Mouse (Mus musculus): Measurements from ENCODE around the gene Gm11238. TPM values are rescaled to one million over a fixed set of nuclear protein-coding genes. Genes with fewer than 3 reads are reported as not detected.
"Not testable (repeated sequence)": the region's sequence is repeated elsewhere in the genome, so short reads cannot be mapped to it uniquely, and the experiment has no call there.

Gene Gm11238
- not detected in 2 replicates for polyA plus RNA-seq (2014; fragmentation: Nextera tagmentation; extraction: Ambion mirVana)

DNA sequence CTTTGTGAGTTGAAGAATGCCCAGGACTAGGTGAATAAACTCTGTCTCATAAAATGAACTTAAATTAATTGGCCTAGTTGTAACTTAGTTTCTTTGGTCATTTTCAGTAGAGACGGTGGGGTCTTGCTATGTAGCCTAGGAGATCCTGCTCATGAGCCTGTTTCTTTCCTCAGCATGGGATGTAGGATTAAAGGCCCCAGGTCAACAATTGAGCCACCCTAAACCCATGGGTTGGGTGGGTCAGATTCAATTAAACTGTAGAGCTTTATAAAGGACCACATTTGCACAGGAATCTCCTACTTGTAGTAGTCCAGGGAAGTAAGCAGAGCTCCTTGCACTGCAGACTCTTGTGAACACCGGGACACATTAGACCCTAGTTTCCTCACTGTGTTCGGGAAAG lies at the start of gene Gm11238:
Gene Gm11238 (plus strand): TSS at position 301 of the 400 bp plus-strand sequence.
- WGBS (ENCODE audit: insufficient replicate concordance): no CpG with 5 or more reads among the region's 3 CpGs
- H3K4me2 ChIP-seq; H3K27me3 ChIP-seq (ENCODE audit: control insufficient read depth, insufficient read depth, low read length); H3K9me3 ChIP-seq (replicated peaks; ENCODE audit: control insufficient read depth, low read length); H3K36me3 ChIP-seq (ENCODE audit: control insufficient read depth, insufficient read depth, low read length); H3K9ac ChIP-seq (ENCODE audit: low read depth, low read length); ATAC-seq (replicated peaks; ENCODE audit: insufficient number of reproducible peaks, low FRiP score, low TSS enrichment); H3K4me1 ChIP-seq (ENCODE audit: control insufficient read depth, insufficient read depth, low read length); H3K4me3 ChIP-seq (ENCODE audit: low read depth, low read length); H3K27ac ChIP-seq (ENCODE audit: low read depth, low read length): not testable (repeated sequence)

DNA sequence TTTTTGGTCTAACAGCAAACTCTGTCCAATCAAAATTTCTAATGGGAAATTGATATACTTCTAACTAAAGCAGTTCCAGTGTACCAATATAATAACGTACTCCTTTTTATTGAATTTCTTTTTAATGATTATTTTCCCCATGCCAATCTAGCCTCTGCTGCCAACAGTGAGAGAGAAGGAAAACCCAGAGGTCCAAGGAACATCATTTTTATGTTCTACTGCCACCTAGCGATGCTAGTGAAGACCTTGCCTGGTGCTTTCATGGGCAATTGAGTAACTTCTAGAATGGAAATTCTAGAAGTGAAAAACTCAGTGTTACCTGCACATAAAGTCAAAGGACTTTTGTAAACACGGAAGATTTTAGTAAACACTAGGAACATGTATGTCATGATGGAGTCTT lies 8.4 kb upstream of the Gm11238 start:
- 5% methylated on average over 3 of the region's 3 CpGs for WGBS (ENCODE audit: insufficient replicate concordance)
- no peaks in the 10 kb centered on the region for H3K9me3 ChIP-seq (replicated peaks; ENCODE audit: control insufficient read depth, low read length)
- no peak overlapping the region for H3K9ac ChIP-seq (ENCODE audit: low read depth, low read length)
- no peak overlapping the region for H3K27ac ChIP-seq (ENCODE audit: low read depth, low read length)
- no peaks in the 10 kb centered on the region for H3K36me3 ChIP-seq (ENCODE audit: control insufficient read depth, insufficient read depth, low read length)
- H3K27me3 ChIP-seq (ENCODE audit: control insufficient read depth, insufficient read depth, low read length): no peaks in the 10 kb centered on the region
- H3K4me3 ChIP-seq (ENCODE audit: low read depth, low read length): no peak overlapping the region
- H3K4me2 ChIP-seq: no peak overlapping the region
- no peaks in the 10 kb centered on the region for H3K4me1 ChIP-seq (ENCODE audit: control insufficient read depth, insufficient read depth, low read length)
- ATAC-seq (replicated peaks; ENCODE audit: insufficient number of reproducible peaks, low FRiP score, low TSS enrichment): no peak

GRCm38 (mm10) chr4:73622684-73623083 lies 15.0 kb downstream of the Gm11238 start, which contains the start of gene Gm11237:
TSS of gene Gm11237 (plus strand) at chr4:73622984.
- not testable (repeated sequence) for H3K4me1 ChIP-seq (ENCODE audit: control insufficient read depth, insufficient read depth, low read length); H3K27ac ChIP-seq (ENCODE audit: low read depth, low read length); H3K36me3 ChIP-seq (ENCODE audit: control insufficient read depth, insufficient read depth, low read length); H3K4me2 ChIP-seq; H3K27me3 ChIP-seq (ENCODE audit: control insufficient read depth, insufficient read depth, low read length); H3K9me3 ChIP-seq (replicated peaks; ENCODE audit: control insufficient read depth, low read length); ATAC-seq (replicated peaks; ENCODE audit: insufficient number of reproducible peaks, low FRiP score, low TSS enrichment); H3K4me3 ChIP-seq (ENCODE audit: low read depth, low read length); H3K9ac ChIP-seq (ENCODE audit: low read depth, low read length)
- no CpG with 5 or more reads among the region's 3 CpGs for WGBS (ENCODE audit: insufficient replicate concordance)

DNA sequence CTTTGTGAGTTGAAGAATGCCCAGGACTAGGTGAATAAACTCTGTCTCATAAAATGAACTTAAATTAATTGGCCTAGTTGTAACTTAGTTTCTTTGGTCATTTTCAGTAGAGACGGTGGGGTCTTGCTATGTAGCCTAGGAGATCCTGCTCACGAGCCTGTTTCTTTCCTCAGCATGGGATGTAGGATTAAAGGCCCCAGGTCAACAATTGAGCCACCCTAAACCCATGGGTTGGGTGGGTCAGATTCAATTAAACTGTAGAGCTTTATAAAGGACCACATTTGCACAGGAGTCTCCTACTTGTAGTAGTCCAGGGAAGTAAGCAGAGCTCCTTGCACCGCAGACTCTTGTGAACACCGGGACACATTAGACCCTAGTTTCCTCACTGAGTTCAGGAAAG lies 30.1 kb downstream of the Gm11238 start, which contains the start of gene Gm11236:
Gene Gm11236 (plus strand): TSS at position 301 of the 400 bp plus-strand sequence.
- H3K9me3 ChIP-seq (replicated peaks; ENCODE audit: control insufficient read depth, low read length); H3K4me3 ChIP-seq (ENCODE audit: low read depth, low read length); H3K4me2 ChIP-seq; H3K36me3 ChIP-seq (ENCODE audit: control insufficient read depth, insufficient read depth, low read length); H3K27ac ChIP-seq (ENCODE audit: low read depth, low read length); ATAC-seq (replicated peaks; ENCODE audit: insufficient number of reproducible peaks, low FRiP score, low TSS enrichment); H3K9ac ChIP-seq (ENCODE audit: low read depth, low read length); H3K27me3 ChIP-seq (ENCODE audit: control insufficient read depth, insufficient read depth, low read length); H3K4me1 ChIP-seq (ENCODE audit: control insufficient read depth, insufficient read depth, low read length): not testable (repeated sequence)
- WGBS (ENCODE audit: insufficient replicate concordance): no CpG with 5 or more reads among the region's 4 CpGs

GRCm38 (mm10) chr4:73661864-73662263 lies 54.2 kb downstream of the Gm11238 start:
- H3K4me1 ChIP-seq (ENCODE audit: control insufficient read depth, insufficient read depth, low read length); H3K9me3 ChIP-seq (replicated peaks; ENCODE audit: control insufficient read depth, low read length); H3K27ac ChIP-seq (ENCODE audit: low read depth, low read length); ATAC-seq (replicated peaks; ENCODE audit: insufficient number of reproducible peaks, low FRiP score, low TSS enrichment); H3K9ac ChIP-seq (ENCODE audit: low read depth, low read length); H3K36me3 ChIP-seq (ENCODE audit: control insufficient read depth, insufficient read depth, low read length); H3K4me2 ChIP-seq; H3K27me3 ChIP-seq (ENCODE audit: control insufficient read depth, insufficient read depth, low read length); H3K4me3 ChIP-seq (ENCODE audit: low read depth, low read length): not testable (repeated sequence)
- WGBS (ENCODE audit: insufficient replicate concordance): 79% methylated on average over 4 of the region's 4 CpGs

GRCm38 (mm10) chr4:73668054-73668453 lies 60.4 kb downstream of the Gm11238 start, which contains the start of gene Gm11239:
TSS of gene Gm11239 (plus strand) at chr4:73668354.
- not testable (repeated sequence) for ATAC-seq (replicated peaks; ENCODE audit: insufficient number of reproducible peaks, low FRiP score, low TSS enrichment); H3K36me3 ChIP-seq (ENCODE audit: control insufficient read depth, insufficient read depth, low read length); H3K4me2 ChIP-seq; H3K27ac ChIP-seq (ENCODE audit: low read depth, low read length); H3K4me1 ChIP-seq (ENCODE audit: control insufficient read depth, insufficient read depth, low read length); H3K9ac ChIP-seq (ENCODE audit: low read depth, low read length); H3K4me3 ChIP-seq (ENCODE audit: low read depth, low read length); H3K27me3 ChIP-seq (ENCODE audit: control insufficient read depth, insufficient read depth, low read length); H3K9me3 ChIP-seq (replicated peaks; ENCODE audit: control insufficient read depth, low read length)
- WGBS (ENCODE audit: insufficient replicate concordance): no CpG with 5 or more reads among the region's 4 CpGs

- not testable (repeated sequence) for H3K9me3 ChIP-seq (replicated peaks; ENCODE audit: control insufficient read depth, low read length); H3K9ac ChIP-seq (ENCODE audit: low read depth, low read length); H3K36me3 ChIP-seq (ENCODE audit: control insufficient read depth, insufficient read depth, low read length); H3K4me2 ChIP-seq; H3K4me3 ChIP-seq (ENCODE audit: low read depth, low read length); H3K4me1 ChIP-seq (ENCODE audit: control insufficient read depth, insufficient read depth, low read length); ATAC-seq (replicated peaks; ENCODE audit: insufficient number of reproducible peaks, low FRiP score, low TSS enrichment); H3K27ac ChIP-seq (ENCODE audit: low read depth, low read length); H3K27me3 ChIP-seq (ENCODE audit: control insufficient read depth, insufficient read depth, low read length)
- WGBS (ENCODE audit: insufficient replicate concordance): no CpG with 5 or more reads among the region's 4 CpGs
These were observed 75.5 kb downstream of the Gm11238 start, which contains the start of gene Gm428 for GRCm38 (mm10) chr4:73683216-73683615. TSS of gene Gm428 (plus strand) at chr4:73683516.

Other genes starting within 250 kb of the Gm11238 start
- not detected in 2 replicates for gene Gm11487, start 202.8 kb upstream of the Gm11238 start, polyA plus RNA-seq (2014; fragmentation: Nextera tagmentation; extraction: Ambion mirVana)
- gene Gm11237, start 15.1 kb downstream of the Gm11238 start, polyA plus RNA-seq (2014; fragmentation: Nextera tagmentation; extraction: Ambion mirVana): not detected in 2 replicates
- not detected in 2 replicates for gene Gm11236, start 30.2 kb downstream of the Gm11238 start, polyA plus RNA-seq (2014; fragmentation: Nextera tagmentation; extraction: Ambion mirVana)
- gene Gm11239, start 60.5 kb downstream of the Gm11238 start, polyA plus RNA-seq (2014; fragmentation: Nextera tagmentation; extraction: Ambion mirVana): not detected in 2 replicates
- gene Gm428, start 75.6 kb downstream of the Gm11238 start, polyA plus RNA-seq (2014; fragmentation: Nextera tagmentation; extraction: Ambion mirVana): not detected in 2 replicates
- gene Rasef, start 183.1 kb downstream of the Gm11238 start, polyA plus RNA-seq (2014; fragmentation: Nextera tagmentation; extraction: Ambion mirVana): 1.2 and 1.7 TPM in 2 replicates